Mouse (Mus musculus): ENCODE data around the gene Zswim8.
"Not testable (repeated sequence)": the region's sequence is repeated elsewhere in the genome, so short reads cannot be mapped to it uniquely, and the experiment has no call there.

Zswim8 gene

GRCm38 (mm10) chr14:20693589-20694101 lies 13.7 kb upstream of the Zswim8 start:
- DNase-seq (ENCODE audit: low spot score): no peak

- DNase-seq (ENCODE audit: low spot score): no peak
Measured at GRCm38 (mm10) chr14:20694185-20694883, 13.0 kb upstream of the Zswim8 start.

GRCm38 (mm10) chr14:20694884-20695760 lies 12.2 kb upstream of the Zswim8 start, which contains the start of gene Fut11:
Gene Fut11, plus strand, starts transcription at chr14:20694968.
- DNase-seq (ENCODE audit: low spot score): peak; percentile 89

- no peak for DNase-seq (ENCODE audit: low spot score)
Measured at GRCm38 (mm10) chr14:20695761-20696520, 11.4 kb upstream of the Zswim8 start.

- peak; percentile 37 for DNase-seq (ENCODE audit: low spot score)
Measured at GRCm38 (mm10) chr14:20696986-20697385, 10.4 kb upstream of the Zswim8 start.

GRCm38 (mm10) chr14:20698515-20698914 lies 8.8 kb upstream of the Zswim8 start:
- no peak for DNase-seq (ENCODE audit: low spot score)

- DNase-seq (ENCODE audit: low spot score): no peak
Measured at GRCm38 (mm10) chr14:20700362-20700761, 7.0 kb upstream of the Zswim8 start.

- DNase-seq (ENCODE audit: low spot score): no peak
Measured at GRCm38 (mm10) chr14:20701554-20701953, 5.8 kb upstream of the Zswim8 start.

GRCm38 (mm10) chr14:20702096-20702740 lies 5.1 kb upstream of the Zswim8 start:
- no peak for DNase-seq (ENCODE audit: low spot score)

- DNase-seq (ENCODE audit: low spot score): peak; percentile 93
Measured at GRCm38 (mm10) chr14:20702741-20703381, 4.5 kb upstream of the Zswim8 start, which contains the start of gene Chchd1. Gene Chchd1, plus strand, starts transcription at chr14:20703006.

GRCm38 (mm10) chr14:20703461-20703860 lies 3.9 kb upstream of the Zswim8 start:
- DNase-seq (ENCODE audit: low spot score): not testable (repeated sequence)

GRCm38 (mm10) chr14:20708239-20708638 lies 887 bp downstream of the Zswim8 start:
- DNase-seq (ENCODE audit: low spot score): no peak

- no peak for DNase-seq (ENCODE audit: low spot score)
Measured at GRCm38 (mm10) chr14:20713832-20714231, 6.5 kb downstream of the Zswim8 start.

GRCm38 (mm10) chr14:20718443-20718842 lies 11.1 kb downstream of the Zswim8 start:
- no peak for DNase-seq (ENCODE audit: low spot score)

- no peak for DNase-seq (ENCODE audit: low spot score)
Measured at GRCm38 (mm10) chr14:20719767-20720166, 12.4 kb downstream of the Zswim8 start.

GRCm38 (mm10) chr14:20721371-20721770 lies 14.0 kb downstream of the Zswim8 start:
- no peak for DNase-seq (ENCODE audit: low spot score)

GRCm38 (mm10) chr14:20723006-20723405 lies 15.7 kb downstream of the Zswim8 start:
- no peak for DNase-seq (ENCODE audit: low spot score)

GRCm38 (mm10) chr14:20724043-20724442 lies 16.7 kb downstream of the Zswim8 start:
- DNase-seq (ENCODE audit: low spot score): peak; percentile 68

- DNase-seq (ENCODE audit: low spot score): no peak
Measured at GRCm38 (mm10) chr14:20725660-20726339, 18.4 kb downstream of the Zswim8 start.

GRCm38 (mm10) chr14:20729871-20730270 lies 22.5 kb downstream of the Zswim8 start:
- no peak for DNase-seq (ENCODE audit: low spot score)
